Mouse (Mus musculus) liver, embryonic 14.5 days (tissue): ENCODE data around the gene Plxna4.

Experiments
- CTCF ChIP-seq: IDR thresholded peaks from 2 replicates; pipeline ENCODE4 v1.5.1; 2016; ENCODE audit warnings: antibody characterized with exemption, low read depth, control low read depth
- EP300 ChIP-seq: IDR thresholded peaks from 2 replicates; pipeline ENCODE4 v1.6.1; 2016; ENCODE audit warnings: antibody characterized with exemption, low read depth

DNA sequence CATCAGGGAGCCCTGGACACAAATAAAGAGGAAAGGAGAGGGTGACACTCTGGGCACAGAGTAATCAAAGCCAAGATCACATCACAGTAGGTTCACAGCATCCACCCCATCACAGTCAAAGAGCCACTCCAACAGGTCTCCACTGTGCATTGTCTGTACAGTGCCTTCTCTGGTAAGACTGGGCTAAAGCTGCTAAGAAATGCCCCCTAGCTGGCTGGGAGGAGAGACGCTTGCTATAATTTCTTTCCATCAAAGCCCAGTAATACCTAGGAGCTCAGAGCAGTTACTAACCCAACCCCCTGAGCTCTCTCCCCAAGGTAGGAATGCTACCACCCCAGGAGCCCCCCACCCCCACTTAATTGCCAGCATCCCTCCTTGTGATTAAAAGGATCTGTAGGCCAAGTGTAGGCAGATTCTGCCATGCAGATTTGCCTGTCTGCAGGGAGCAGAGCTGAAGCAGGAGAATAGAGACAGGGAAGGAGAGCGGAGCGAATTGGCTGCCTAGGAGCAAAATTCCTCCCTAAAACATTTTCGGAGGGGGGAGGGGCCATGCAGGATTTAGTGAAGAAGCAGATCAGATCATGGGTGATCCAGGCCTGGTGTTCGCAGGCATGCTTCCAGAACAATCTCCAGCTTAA is 3.6 kb downstream of the Plxna4 start:
- TF ChIP-seq EP300: no peak
- no peak for TF ChIP-seq CTCF
